Mouse (Mus musculus): ENCODE data around the gene Klhl20. TPM values are rescaled to one million over a fixed set of nuclear protein-coding genes. Genes with fewer than 3 reads are reported as not detected.
A peak's percentile ranks its signal among the peaks of the same experiment; 100 is the strongest.

Klhl20 gene
- polyA plus RNA-seq, 1 experiment from 2014 or later = 18.6 TPM

DNA sequence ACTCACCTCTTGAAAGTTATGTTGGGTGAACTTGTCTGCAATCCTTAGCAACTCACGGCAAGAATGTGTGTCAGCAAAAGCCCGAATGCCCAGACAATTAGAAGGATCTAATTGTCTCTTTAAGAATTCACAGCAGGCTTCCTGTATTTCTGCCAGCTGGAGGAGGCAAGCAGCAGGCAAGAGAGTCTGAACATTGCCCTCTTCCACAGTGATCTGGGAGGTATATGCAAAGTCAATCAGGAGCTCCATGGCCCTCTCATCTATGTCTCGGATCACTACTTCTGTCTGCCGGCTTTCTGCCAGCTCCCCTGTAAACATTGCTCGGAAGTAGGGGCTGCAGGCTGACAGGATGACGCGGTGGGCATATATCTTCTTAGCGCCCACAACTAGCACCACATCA, 22.1 kb downstream of the Klhl20 start:
- H3K4me3 ChIP-seq (ENCODE audit: low read depth, low read length) = no peak overlapping the region
- no peaks in the 10 kb centered on the region for H3K4me1 ChIP-seq (replicated peaks; ENCODE audit: control insufficient read depth, insufficient read depth, low read length)
- DNase-seq (ENCODE audit: low spot score) (no peak), ATAC-seq (replicated peaks; ENCODE audit: low FRiP score) (no peak)
- H3K9me3 ChIP-seq (ENCODE audit: control insufficient read depth, low read length) = no peaks in the 10 kb centered on the region
- WGBS = 92% methylated on average over 8 of the region's 8 CpGs
- no peak overlapping the region for H3K4me2 ChIP-seq (ENCODE audit: low read depth, low read length, severe bottlenecking)
- H3K27ac ChIP-seq (ENCODE audit: low read depth, low read length) = no peak overlapping the region
- H3K9ac ChIP-seq (ENCODE audit: low read length) = no peak overlapping the region
- H3K27me3 ChIP-seq (ENCODE audit: control insufficient read depth, insufficient read depth, low read length) = no peaks in the 10 kb centered on the region
- H3K36me3 ChIP-seq (ENCODE audit: control insufficient read depth, insufficient read depth, low read length) = no peaks in the 10 kb centered on the region

DNA sequence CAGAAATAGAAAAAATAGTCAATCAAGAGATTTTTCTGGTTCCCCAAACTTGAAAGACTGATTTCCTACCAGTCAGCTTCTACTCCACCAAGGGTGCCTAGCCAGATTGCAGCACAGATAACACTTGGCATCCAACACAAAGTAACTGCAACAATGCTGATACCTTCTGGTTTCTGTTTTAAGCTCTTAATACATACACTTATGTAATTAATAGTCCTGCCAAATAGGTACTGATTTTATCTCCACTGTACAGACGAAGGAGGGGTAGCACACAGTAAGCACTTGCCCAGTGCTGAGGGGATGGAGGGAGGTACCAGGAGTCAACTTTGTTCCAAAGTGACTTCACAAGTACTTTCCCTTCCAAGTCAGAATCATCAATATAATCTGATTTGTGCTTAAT, 27.5 kb downstream of the Klhl20 start:
- no peak for ATAC-seq (replicated peaks; ENCODE audit: low FRiP score)
- WGBS = 81% methylated on average over 1 of the region's 1 CpGs
- no peaks in the 10 kb centered on the region for H3K36me3 ChIP-seq (ENCODE audit: control insufficient read depth, insufficient read depth, low read length)
- no peaks in the 10 kb centered on the region for H3K9me3 ChIP-seq (ENCODE audit: control insufficient read depth, low read length)
- no peak overlapping the region for H3K4me3 ChIP-seq (ENCODE audit: low read depth, low read length)
- DNase-seq (ENCODE audit: low spot score) = no peak
- H3K9ac ChIP-seq (ENCODE audit: low read length) = no peak overlapping the region
- no peak overlapping the region for H3K27ac ChIP-seq (ENCODE audit: low read depth, low read length)
- H3K4me1 ChIP-seq (replicated peaks; ENCODE audit: control insufficient read depth, insufficient read depth, low read length) = no peaks in the 10 kb centered on the region
- H3K27me3 ChIP-seq (ENCODE audit: control insufficient read depth, insufficient read depth, low read length) = no peaks in the 10 kb centered on the region
- no peak overlapping the region for H3K4me2 ChIP-seq (ENCODE audit: low read depth, low read length, severe bottlenecking)

DNA sequence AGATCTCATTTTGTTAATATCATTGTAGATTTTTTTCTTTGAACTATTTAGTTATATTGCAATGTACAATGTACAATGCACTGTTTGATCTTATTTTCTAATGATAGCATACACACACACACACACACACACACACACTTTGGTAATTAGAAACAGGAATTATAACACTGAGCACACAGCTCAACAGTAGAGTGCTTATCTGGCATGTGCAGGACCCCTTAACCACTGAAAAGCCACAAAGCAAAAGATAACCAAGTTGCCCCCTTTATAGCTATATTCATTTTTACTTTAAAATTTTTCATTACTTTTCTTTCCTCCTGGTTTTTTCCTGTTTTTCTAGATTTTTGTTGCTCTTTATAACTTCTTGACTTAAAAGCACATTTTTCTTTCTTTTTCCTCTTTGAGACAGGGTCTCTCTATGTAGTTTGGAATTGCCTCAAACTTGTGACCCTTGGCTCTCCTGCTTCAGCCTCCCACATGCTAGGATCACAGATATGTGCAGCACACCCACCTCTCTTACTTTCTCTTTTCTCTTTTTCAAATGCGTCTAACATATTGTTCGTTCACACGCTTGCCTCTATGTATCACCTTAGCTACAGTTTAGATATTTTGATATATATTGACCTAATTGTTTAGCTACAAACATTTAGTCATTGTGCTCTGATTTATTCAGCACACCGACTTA, 31.4 kb downstream of the Klhl20 start:
- no peaks in the 10 kb centered on the region for H3K27me3 ChIP-seq (ENCODE audit: control insufficient read depth, insufficient read depth, low read length)
- H3K4me3 ChIP-seq (ENCODE audit: low read depth, low read length) = no peak overlapping the region
- no peaks in the 10 kb centered on the region for H3K4me1 ChIP-seq (replicated peaks; ENCODE audit: control insufficient read depth, insufficient read depth, low read length)
- 92% methylated on average over 4 of the region's 4 CpGs for WGBS
- no peak overlapping the region for H3K9ac ChIP-seq (ENCODE audit: low read length)
- ATAC-seq (replicated peaks; ENCODE audit: low FRiP score) (no peak), DNase-seq (ENCODE audit: low spot score) (no peak)
- H3K4me2 ChIP-seq (ENCODE audit: low read depth, low read length, severe bottlenecking) = no peak overlapping the region
- H3K9me3 ChIP-seq (ENCODE audit: control insufficient read depth, low read length) = no peaks in the 10 kb centered on the region
- H3K36me3 ChIP-seq (ENCODE audit: control insufficient read depth, insufficient read depth, low read length) = no peaks in the 10 kb centered on the region
- no peak overlapping the region for H3K27ac ChIP-seq (ENCODE audit: low read depth, low read length)

DNA sequence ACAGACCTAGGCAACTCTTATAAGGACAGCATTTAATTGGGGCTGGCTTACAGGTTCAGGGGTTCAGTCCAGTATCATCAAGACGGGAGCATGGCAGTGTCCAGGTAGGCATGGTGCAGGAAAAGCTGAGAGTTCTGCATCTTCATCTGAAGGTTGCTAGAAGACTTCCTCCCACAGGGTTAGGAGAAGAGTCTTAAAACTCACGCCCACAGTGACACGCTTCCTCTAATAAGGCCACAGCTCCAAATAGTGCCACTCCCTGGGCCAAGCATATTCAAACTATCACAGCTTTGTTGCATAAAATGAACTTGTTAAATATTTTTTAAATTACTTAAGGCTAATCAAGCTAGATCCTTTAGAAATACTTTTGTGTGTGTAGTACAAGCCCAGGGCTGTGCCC, 54.1 kb downstream of the Klhl20 start:
- Histone ChIP-seq H3K27ac (ENCODE audit: low read depth, low read length) (no peak overlapping the region), H3K27me3 (ENCODE audit: control insufficient read depth, insufficient read depth, low read length) (no peaks in the 10 kb centered on the region), H3K4me3 (ENCODE audit: low read depth, low read length) (no peak overlapping the region), H3K36me3 (ENCODE audit: control insufficient read depth, insufficient read depth, low read length) (no peaks in the 10 kb centered on the region; the same call in 1 of the 2 replicates), H3K4me1 (replicated peaks; ENCODE audit: control insufficient read depth, insufficient read depth, low read length) (peaks cover 10% of the 10 kb centered on the region), H3K9me3 (ENCODE audit: control insufficient read depth, low read length) (no peaks in the 10 kb centered on the region), H3K4me2 (ENCODE audit: low read depth, low read length, severe bottlenecking) (no peak overlapping the region), H3K9ac (ENCODE audit: low read length) (no peak overlapping the region)
- ATAC-seq (replicated peaks; ENCODE audit: low FRiP score) (no peak), DNase-seq (ENCODE audit: low spot score) (no peak)
- WGBS = 93% methylated on average over 3 of the region's 3 CpGs

DNA sequence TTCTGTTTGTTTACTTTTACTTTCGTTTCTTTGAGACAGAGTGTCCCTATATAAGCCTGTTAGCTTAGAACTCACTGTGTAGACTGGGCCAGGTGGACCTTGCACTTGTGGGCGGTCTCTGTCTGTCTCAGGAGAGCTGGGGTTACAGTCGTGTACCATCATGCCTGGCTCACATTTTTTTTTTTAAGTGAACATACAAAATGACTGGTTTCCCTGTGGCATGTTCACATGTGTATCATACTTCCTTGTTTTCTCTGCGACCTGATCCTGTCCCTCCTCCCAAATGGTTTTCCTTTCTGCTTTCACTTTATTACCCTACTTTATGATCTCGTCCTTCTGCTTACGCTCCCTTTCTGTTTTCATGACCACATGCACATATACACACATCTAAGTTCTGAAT, 55.1 kb downstream of the Klhl20 start:
- DNase-seq (ENCODE audit: low spot score) (no peak), ATAC-seq (replicated peaks; ENCODE audit: low FRiP score) (no peak)
- no peak overlapping the region for H3K9ac ChIP-seq (ENCODE audit: low read length)
- H3K27me3 ChIP-seq (ENCODE audit: control insufficient read depth, insufficient read depth, low read length) = no peaks in the 10 kb centered on the region
- no peak overlapping the region for H3K4me2 ChIP-seq (ENCODE audit: low read depth, low read length, severe bottlenecking)
- H3K9me3 ChIP-seq (ENCODE audit: control insufficient read depth, low read length) = no peaks in the 10 kb centered on the region
- 91% methylated on average over 6 of the region's 6 CpGs for WGBS
- no peak overlapping the region for H3K27ac ChIP-seq (ENCODE audit: low read depth, low read length)
- H3K36me3 ChIP-seq (ENCODE audit: control insufficient read depth, insufficient read depth, low read length) = no peaks in the 10 kb centered on the region; the same call in 1 of the 2 replicates
- peaks cover 14% of the 10 kb centered on the region for H3K4me1 ChIP-seq (replicated peaks; ENCODE audit: control insufficient read depth, insufficient read depth, low read length)
- no peak overlapping the region for H3K4me3 ChIP-seq (ENCODE audit: low read depth, low read length)

DNA sequence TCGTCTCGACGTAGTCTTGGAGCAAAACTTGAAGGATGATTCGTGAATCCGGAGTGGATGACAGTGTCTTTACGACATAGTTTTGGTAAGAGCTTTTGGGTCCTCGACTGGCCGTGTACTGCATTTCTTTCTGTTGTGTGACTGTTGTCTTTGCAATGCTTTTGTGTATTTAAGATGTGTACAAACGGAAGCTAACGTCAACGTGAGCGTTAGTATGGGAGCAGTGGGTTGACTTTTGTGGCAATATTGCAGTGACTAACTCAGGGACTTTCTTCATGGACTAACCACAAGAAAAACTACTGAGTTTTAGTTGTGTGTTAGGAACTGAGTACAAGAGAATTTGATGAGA, 60.1 kb downstream of the Klhl20 start:
- under 1% methylated on average over 12 of the region's 12 CpGs for WGBS
- Histone ChIP-seq H3K36me3 (ENCODE audit: control insufficient read depth, insufficient read depth, low read length) (no peaks in the 10 kb centered on the region), H3K27me3 (ENCODE audit: control insufficient read depth, insufficient read depth, low read length) (no peaks in the 10 kb centered on the region), H3K4me2 (ENCODE audit: low read depth, low read length, severe bottlenecking) (peak overlapping the region; percentile 69), H3K4me3 (ENCODE audit: low read depth, low read length) (peak overlapping the region; percentile 82), H3K27ac (ENCODE audit: low read depth, low read length) (peak overlapping the region; percentile 31; the same call in 1 of the 2 replicates), H3K9ac (ENCODE audit: low read length) (peak overlapping the region; percentile 82), H3K9me3 (ENCODE audit: control insufficient read depth, low read length) (no peaks in the 10 kb centered on the region), H3K4me1 (replicated peaks; ENCODE audit: control insufficient read depth, insufficient read depth, low read length) (peaks cover 14% of the 10 kb centered on the region)
- DNase-seq (ENCODE audit: low spot score) (no peak), ATAC-seq (replicated peaks; ENCODE audit: low FRiP score) (no peak)

DNA sequence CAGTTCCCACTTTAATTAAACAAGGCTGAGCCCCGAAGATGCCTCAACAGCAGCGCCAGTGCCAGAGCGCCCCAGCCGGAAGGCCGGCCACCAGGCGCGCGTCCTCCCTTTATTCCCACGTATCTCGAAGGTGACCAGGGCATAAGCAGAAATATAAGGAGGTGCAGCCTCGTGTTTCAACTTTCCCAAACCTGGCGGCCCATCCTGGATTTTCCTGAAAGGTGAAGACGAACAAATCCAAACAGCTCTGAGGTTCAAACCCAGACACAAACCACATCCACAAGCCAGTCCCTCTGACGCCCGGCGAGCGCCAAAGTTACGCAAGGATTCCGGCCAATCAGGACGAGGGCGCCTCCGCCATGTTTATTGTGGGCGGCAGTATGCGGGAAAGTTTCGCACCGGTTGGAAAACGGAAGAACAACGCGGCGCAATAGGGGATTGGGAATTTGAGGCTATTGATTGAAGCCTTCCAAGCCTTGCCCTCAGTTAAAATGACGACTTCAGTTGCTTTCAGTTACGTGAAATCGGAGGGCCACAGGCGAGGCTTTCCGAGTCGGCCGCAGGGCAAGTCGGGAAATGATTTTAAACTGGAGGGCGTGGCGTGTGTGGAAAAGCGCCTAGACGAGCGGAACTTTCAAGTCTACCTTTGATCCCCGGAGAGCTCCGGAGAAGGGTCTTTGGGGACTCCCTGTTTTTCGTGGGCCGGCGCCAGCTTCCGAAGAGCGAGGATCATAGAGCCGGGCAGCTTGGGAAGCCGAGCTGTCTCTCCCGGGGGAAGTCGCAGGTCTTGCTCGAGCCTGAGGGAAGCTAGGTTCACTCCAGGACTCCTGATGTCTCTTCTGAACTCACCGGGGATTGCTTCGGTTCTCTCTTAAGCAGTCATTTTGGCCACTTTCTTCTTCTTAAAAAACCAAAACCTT, 60.7 kb downstream of the Klhl20 start, which contains the start of the genes Dars2 and Cenpl:
Dars2 (minus strand) TSS at position 307 of the 920 bp plus-strand sequence.
Cenpl (plus strand) TSS at position 362 of the 920 bp plus-strand sequence.
- DNase-seq (ENCODE audit: low spot score) = peak; percentile 95
- ATAC-seq (replicated peaks; ENCODE audit: low FRiP score) = peak; percentile 97
- Histone ChIP-seq H3K4me1 (replicated peaks; ENCODE audit: control insufficient read depth, insufficient read depth, low read length) (peaks cover 14% of the 10 kb centered on the region), H3K36me3 (ENCODE audit: control insufficient read depth, insufficient read depth, low read length) (no peaks in the 10 kb centered on the region), H3K4me2 (ENCODE audit: low read depth, low read length, severe bottlenecking) (peak within 1 kb of the TSS; percentile 69), H3K4me3 (ENCODE audit: low read depth, low read length) (peak within 1 kb of the TSS; percentile 82), H3K9ac (ENCODE audit: low read length) (peak within 1 kb of the TSS; percentile 82), H3K27ac (ENCODE audit: low read depth, low read length) (peak within 1 kb of the TSS; percentile 62), H3K27me3 (ENCODE audit: control insufficient read depth, insufficient read depth, low read length) (no peaks in the 10 kb centered on the region), H3K9me3 (ENCODE audit: control insufficient read depth, low read length) (no peaks in the 10 kb centered on the region)
- under 1% methylated on average over 57 of the region's 57 CpGs for WGBS

DNA sequence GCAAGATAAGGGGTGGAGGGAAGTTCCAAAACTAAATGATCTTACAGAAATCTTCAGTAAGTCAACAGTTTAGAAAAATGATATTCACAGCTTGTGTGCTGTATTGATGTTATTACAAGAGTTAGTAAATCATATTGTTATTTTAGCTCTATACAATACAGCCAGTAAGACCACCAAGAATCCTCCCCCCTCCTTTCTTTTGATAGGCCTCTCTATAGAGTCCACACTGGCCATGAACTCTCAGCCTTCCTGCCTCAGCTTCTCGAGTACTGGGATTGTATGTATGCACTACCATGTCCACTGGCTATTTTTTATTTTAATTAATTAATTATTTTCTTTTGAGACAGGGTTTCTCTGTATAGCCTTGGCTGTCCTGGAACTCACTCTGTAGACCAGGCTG, 68.0 kb downstream of the Klhl20 start:
- Histone ChIP-seq H3K9me3 (ENCODE audit: control insufficient read depth, low read length) (no peaks in the 10 kb centered on the region), H3K4me3 (ENCODE audit: low read depth, low read length) (no peak overlapping the region), H3K9ac (ENCODE audit: low read length) (no peak overlapping the region), H3K4me2 (ENCODE audit: low read depth, low read length, severe bottlenecking) (no peak overlapping the region), H3K4me1 (replicated peaks; ENCODE audit: control insufficient read depth, insufficient read depth, low read length) (no peaks in the 10 kb centered on the region), H3K27me3 (ENCODE audit: control insufficient read depth, insufficient read depth, low read length) (no peaks in the 10 kb centered on the region), H3K36me3 (ENCODE audit: control insufficient read depth, insufficient read depth, low read length) (no peaks in the 10 kb centered on the region), H3K27ac (ENCODE audit: low read depth, low read length) (no peak overlapping the region)
- 90% methylated on average over 1 of the region's 1 CpGs for WGBS
- no peak for DNase-seq (ENCODE audit: low spot score)
- no peak for ATAC-seq (replicated peaks; ENCODE audit: low FRiP score)
